ENCODE assay signal across 20 mouse cellular contexts in genomic region chr2:141920377-141920992, GRCm38 (mm10).
"Had no signal": no experiment of that assay in that cellular context is flagged by ENCODE, and none has a peak within 500 bp of the region (broad histone marks: within the 10 kb centered on the region; RNA-seq: fewer than 3 reads in every experiment).

No protein-coding gene starts in this region.

- H3K36me3 ChIP-seq: liver, embryonic 13.5 days; liver, embryonic 15.5 days; midbrain, embryonic 10.5 days; midbrain, embryonic 12.5 days; neural tube, embryonic 13.5 days; neural tube, embryonic 15.5 days had no signal

- H3K9ac ChIP-seq: liver, embryonic 13.5 days; liver, embryonic 15.5 days; liver, postnatal 0 days; lung, embryonic 14.5 days; midbrain, embryonic 12.5 days; neural tube, embryonic 13.5 days; neural tube, embryonic 15.5 days had no signal

- H3K27ac ChIP-seq: liver, embryonic 13.5 days; liver, embryonic 15.5 days; midbrain, embryonic 10.5 days; midbrain, embryonic 12.5 days; neural tube, embryonic 13.5 days; neural tube, embryonic 15.5 days had no signal

- H3K4me1 ChIP-seq: liver, embryonic 13.5 days; liver, embryonic 15.5 days; midbrain, embryonic 10.5 days; midbrain, embryonic 12.5 days; neural tube, embryonic 13.5 days; neural tube, embryonic 15.5 days had no signal

- H3K4me3 ChIP-seq: liver, embryonic 13.5 days; liver, embryonic 15.5 days; midbrain, embryonic 10.5 days; midbrain, embryonic 12.5 days; myocyte; neural tube, embryonic 13.5 days; neural tube, embryonic 15.5 days had no signal

- H3K27me3 ChIP-seq: liver, embryonic 13.5 days; liver, embryonic 15.5 days; midbrain, embryonic 12.5 days; neural tube, embryonic 13.5 days; neural tube, embryonic 15.5 days had no signal

- H3K9me3 ChIP-seq: liver, embryonic 13.5 days; liver, embryonic 15.5 days; midbrain, embryonic 10.5 days; midbrain, embryonic 12.5 days; neural tube, embryonic 13.5 days; neural tube, embryonic 15.5 days had no signal

- ATAC-seq: liver, postnatal 0 days; midbrain, embryonic 16.5 days had no signal

- H3K4me2 ChIP-seq: liver, embryonic 11.5 days; liver, embryonic 13.5 days; liver, embryonic 15.5 days; lung, embryonic 14.5 days; midbrain, embryonic 12.5 days; neural tube, embryonic 13.5 days; neural tube, embryonic 15.5 days had no signal

- DNase-seq: liver, embryonic 13.5 days; liver, postnatal 0 days; lung, embryonic 14.5 days; midbrain, embryonic 14.5 days; retina, postnatal 1 day; right cerebral cortex, adult 18-20 months; right cerebral cortex, postnatal 25 days; right cerebral cortex, postnatal 4 days; spleen, adult 18-20 months; thymus, adult 18-20 months; thymus, postnatal 14 days; thymus, postnatal 36 days had no signal
